Mouse (Mus musculus): Measurements from ENCODE around the gene 4930583I09Rik. TPM values are rescaled to one million over a fixed set of nuclear protein-coding genes. Genes with fewer than 3 reads are reported as not detected.

4930583I09Rik gene
- polyA plus RNA-seq, 1 experiment, result not detected

DNA sequence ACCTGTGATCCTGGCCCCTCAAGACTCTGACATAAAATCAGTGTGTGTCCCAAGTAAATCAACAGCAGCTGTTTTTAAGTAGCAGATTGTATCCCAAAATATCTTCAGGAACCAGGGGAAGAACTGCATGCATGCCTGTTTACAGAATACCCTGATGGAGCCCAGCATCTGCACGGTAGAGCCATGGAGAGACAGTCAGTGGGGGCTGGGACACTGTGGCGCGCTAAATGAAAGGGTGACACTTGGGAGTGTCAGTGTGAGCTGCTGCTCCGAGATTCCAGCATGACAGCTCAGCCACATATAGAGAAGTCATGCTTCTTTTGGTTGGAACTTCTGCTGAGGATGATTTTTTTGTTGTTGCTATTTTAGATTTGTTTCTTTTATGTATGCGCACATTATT lies 43.2 kb downstream of the 4930583I09Rik start:
- DNase-seq (ENCODE audit: low read depth), result no peak
- TF ChIP-seq CTCF (IDR thresholded peaks at IDR 0.05; ENCODE audit: borderline replicate concordance, extremely low read depth, insufficient read depth, insufficient read length) (no peak), POLR2A (IDR thresholded peaks at IDR 0.05; ENCODE audit: borderline replicate concordance, extremely low read depth, insufficient read depth, insufficient read length, poor library complexity, severe bottlenecking) (no peak)

DNA sequence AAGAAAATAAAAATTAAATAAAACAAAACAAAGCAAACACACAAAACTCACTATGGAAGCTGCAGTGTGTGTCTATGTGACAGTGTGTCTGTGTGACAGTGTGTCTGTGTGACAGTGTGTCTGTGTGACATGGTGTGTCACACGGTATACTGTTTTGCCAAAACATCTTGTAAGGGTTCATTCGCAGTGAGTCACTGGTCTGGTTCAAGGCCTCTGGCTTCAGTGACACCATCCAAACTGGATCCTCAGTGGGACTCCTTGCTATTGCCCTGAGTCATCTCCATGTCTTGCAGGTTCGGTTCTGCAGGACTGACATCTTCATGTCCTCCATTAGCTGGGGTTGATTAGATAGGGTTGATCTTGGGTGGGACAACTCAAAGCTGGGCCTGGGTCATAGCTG lies 43.8 kb downstream of the 4930583I09Rik start:
- no peak for TF ChIP-seq CTCF (IDR thresholded peaks at IDR 0.05; ENCODE audit: borderline replicate concordance, extremely low read depth, insufficient read depth, insufficient read length)
- no peak for TF ChIP-seq POLR2A (IDR thresholded peaks at IDR 0.05; ENCODE audit: borderline replicate concordance, extremely low read depth, insufficient read depth, insufficient read length, poor library complexity, severe bottlenecking)
- DNase-seq (ENCODE audit: low read depth), result no peak

DNA sequence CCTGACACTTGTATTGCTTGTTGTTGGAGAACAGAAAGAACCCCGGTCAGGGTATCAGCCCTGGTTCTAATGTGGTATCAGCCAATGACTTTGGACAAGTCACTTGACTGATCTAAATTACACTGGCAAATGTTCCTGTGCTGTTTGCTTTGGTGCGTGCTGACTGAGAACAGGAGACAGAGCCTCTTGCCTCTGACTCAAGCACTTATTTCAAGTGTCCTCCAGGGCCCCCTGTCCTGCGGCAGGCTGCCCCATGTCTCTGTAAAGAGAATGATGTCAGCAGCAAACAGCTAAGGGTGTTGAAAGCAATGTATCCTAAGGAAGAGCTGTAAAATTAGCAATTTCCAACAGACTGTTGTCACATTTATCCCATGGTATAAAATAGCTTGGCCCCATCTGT lies 46.7 kb downstream of the 4930583I09Rik start:
- no peak for DNase-seq (ENCODE audit: low read depth)
- no peak for TF ChIP-seq CTCF (IDR thresholded peaks at IDR 0.05; ENCODE audit: borderline replicate concordance, extremely low read depth, insufficient read depth, insufficient read length)
- TF ChIP-seq POLR2A (IDR thresholded peaks at IDR 0.05; ENCODE audit: borderline replicate concordance, extremely low read depth, insufficient read depth, insufficient read length, poor library complexity, severe bottlenecking), result no peak

DNA sequence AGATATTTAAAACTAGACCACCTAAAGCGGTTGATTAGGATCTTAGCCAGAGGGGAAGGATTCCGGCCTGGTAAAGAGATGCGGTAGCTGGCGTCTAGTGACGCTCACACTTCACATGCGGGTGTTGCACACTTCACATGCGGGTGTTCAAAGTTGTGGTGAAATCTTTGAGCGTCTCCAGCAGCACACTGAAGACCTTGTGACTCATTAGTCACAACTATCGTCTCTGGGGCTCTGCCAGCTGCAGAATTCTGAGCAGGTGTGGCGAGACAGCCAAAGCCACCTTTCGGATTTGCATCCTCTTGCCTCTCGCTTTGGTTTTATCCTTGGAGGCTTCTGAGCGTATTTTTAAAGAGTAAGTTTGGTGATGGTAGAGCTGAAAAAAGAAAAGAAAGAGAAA lies 47.6 kb downstream of the 4930583I09Rik start:
- no peak for DNase-seq (ENCODE audit: low read depth)
- TF ChIP-seq CTCF (IDR thresholded peaks at IDR 0.05; ENCODE audit: borderline replicate concordance, extremely low read depth, insufficient read depth, insufficient read length) (no peak), POLR2A (IDR thresholded peaks at IDR 0.05; ENCODE audit: borderline replicate concordance, extremely low read depth, insufficient read depth, insufficient read length, poor library complexity, severe bottlenecking) (no peak)

DNA sequence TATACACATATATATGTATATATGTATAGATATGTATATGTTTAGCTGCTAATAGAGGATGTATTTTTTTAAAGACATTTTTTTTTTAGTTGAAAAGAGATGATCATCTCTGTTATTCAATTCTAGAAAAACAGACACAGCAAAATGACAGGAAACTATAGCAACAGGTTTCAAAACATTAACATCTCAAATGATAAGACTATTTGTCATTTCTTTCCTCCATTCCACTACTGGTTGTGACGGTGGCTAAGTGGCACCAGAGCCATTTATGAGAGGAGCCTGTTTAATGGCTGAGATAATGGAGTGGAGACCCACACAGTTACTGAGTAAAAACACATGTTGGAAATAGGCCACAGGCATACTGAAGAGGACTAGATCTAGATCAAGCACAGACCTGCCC lies 49.9 kb downstream of the 4930583I09Rik start:
- TF ChIP-seq CTCF (IDR thresholded peaks at IDR 0.05; ENCODE audit: borderline replicate concordance, extremely low read depth, insufficient read depth, insufficient read length), result no peak
- no peak for TF ChIP-seq POLR2A (IDR thresholded peaks at IDR 0.05; ENCODE audit: borderline replicate concordance, extremely low read depth, insufficient read depth, insufficient read length, poor library complexity, severe bottlenecking)
- DNase-seq (ENCODE audit: low read depth), result peak; percentile 18

Other genes starting within 250 kb of the 4930583I09Rik start
- 8.6 and 16.6 TPM in 2 replicates for gene Man2a1, start 235.3 kb downstream of the 4930583I09Rik start, polyA plus RNA-seq (2012; rRNA removed)

All from brain, embryonic 14.5 days (tissue).